Mouse (Mus musculus) limb, embryonic 11.5 days (tissue): ENCODE data around the gene 4932415D10Rik. TPM values are rescaled to one million over a fixed set of nuclear protein-coding genes. Genes with fewer than 3 reads are reported as not detected.
A peak's percentile ranks its signal among the peaks of the same experiment; 100 is the strongest.

Experiments
- ATAC-seq: fragments of 200-750 bp; cut with Nextera tagmentation; 2 replicates; pipeline ENCODE4 v1.8.0; 2017; ENCODE audit warnings: low read depth; ENCODE audit not compliant: insufficient number of reproducible peaks, low FRiP score, low TSS enrichment
- DNase-seq: peaks from one replicate; pipeline ENCODE4 v3.0.0-alpha.2; 2015; ENCODE audit warnings: low spot score
- H3K27ac ChIP-seq: fragments of 300-500 bp; sonication (generic); replicated peaks from 2 replicates; pipeline ENCODE4 v1.5.1; 2014; ENCODE audit warnings: low read depth, mild to moderate bottlenecking, low read length
- H3K27me3 ChIP-seq: fragments of 300-500 bp; sonication (generic); 2 replicates; pipeline ENCODE4 v1.6.1; 2014; ENCODE audit warnings: mild to moderate bottlenecking, low read length, mixed read lengths; ENCODE audit not compliant: control insufficient read depth, insufficient read depth
- H3K36me3 ChIP-seq: fragments of 300-500 bp; sonication (generic); 2 replicates; pipeline ENCODE4 v1.6.1; 2014; ENCODE audit warnings: mild to moderate bottlenecking, low read length, moderate library complexity, mixed read lengths; ENCODE audit not compliant: control insufficient read depth, insufficient read depth
- H3K4me1 ChIP-seq: fragments of 300-500 bp; sonication (generic); 2 replicates; pipeline ENCODE4 v1.6.1; 2014; ENCODE audit warnings: low read length, mixed read lengths; ENCODE audit not compliant: control insufficient read depth, insufficient read depth
- H3K4me2 ChIP-seq: fragments of 300-500 bp; sonication (generic); 2 replicates; pipeline ENCODE4 v1.6.1; 2014; ENCODE audit warnings: low read depth, mild to moderate bottlenecking, moderate library complexity; ENCODE audit not compliant: severe bottlenecking
- H3K4me3 ChIP-seq: fragments of 300-500 bp; sonication (generic); 2 replicates; pipeline ENCODE4 v1.5.1; 2014; ENCODE audit warnings: low read depth, low read length
- H3K9ac ChIP-seq: fragments of 300-500 bp; sonication (generic); 2 replicates; pipeline ENCODE4 v1.6.1; 2014; ENCODE audit warnings: mild to moderate bottlenecking, low read length
- H3K9me3 ChIP-seq: fragments of 300-500 bp; sonication (generic); 2 replicates; pipeline ENCODE4 v1.6.1; 2016; ENCODE audit warnings: low read length; ENCODE audit not compliant: control insufficient read depth
- WGBS: fragments of 180-500 bp; shearing (Covaris S2); extraction: QIAGEN DNeasy Blood & Tissue Kit; methylation state at CpG from one replicate; pipeline ENCODE4 v1.1.7; 2014; 5-methylcytosine and 5-hydroxymethylcytosine counted together
- polyA plus RNA-seq: library from polyadenylated mRNA; unstranded; fragments of >200 nt; fragmentation: Nextera tagmentation; extraction: Ambion mirVana; gene quantifications from 2 replicates; pipeline ENCODE4 v1.2.1, GENCODE M21; 2014

Gene 4932415D10Rik
- polyA plus RNA-seq = not detected in 2 replicates

- WGBS = 90% methylated on average over 1 of the region's 1 CpGs
- DNase-seq (no peak), ATAC-seq (no peak)
- no peak within 1 kb of the TSS for H3K4me2 ChIP-seq
- no peak within 1 kb of the TSS for H3K4me3 ChIP-seq
- H3K27me3 ChIP-seq = no peaks in the 10 kb centered on the region
- no peaks in the 10 kb centered on the region for H3K9me3 ChIP-seq
- H3K9ac ChIP-seq = no peak within 1 kb of the TSS
- H3K36me3 ChIP-seq = no peaks in the 10 kb centered on the region
- no peak within 1 kb of the TSS for H3K27ac ChIP-seq
- no peaks in the 10 kb centered on the region for H3K4me1 ChIP-seq
These were observed at the start of gene 4932415D10Rik for GRCm38 (mm10) chr10:82316482-82316881. TSS of gene 4932415D10Rik (minus strand) at chr10:82316582.

- H3K9ac ChIP-seq = no peak overlapping the region
- no peak overlapping the region for H3K4me3 ChIP-seq
- H3K4me1 ChIP-seq = no peaks in the 10 kb centered on the region
- no peak for DNase-seq
- 90% methylated on average over 9 of the region's 9 CpGs for WGBS
- no peak overlapping the region for H3K4me2 ChIP-seq
- H3K36me3 ChIP-seq = no peaks in the 10 kb centered on the region
- no peak overlapping the region for H3K27ac ChIP-seq
- H3K27me3 ChIP-seq = no peaks in the 10 kb centered on the region
- no peak for ATAC-seq
- peaks cover 9% of the 10 kb centered on the region for H3K9me3 ChIP-seq
These were observed 45.5 kb upstream of the 4932415D10Rik start for GRCm38 (mm10) chr10:82361911-82362310.

- Histone ChIP-seq H3K4me1 (no peaks in the 10 kb centered on the region), H3K4me3 (no peak overlapping the region), H3K27ac (no peak overlapping the region), H3K36me3 (no peaks in the 10 kb centered on the region), H3K27me3 (no peaks in the 10 kb centered on the region), H3K9ac (no peak overlapping the region), H3K4me2 (no peak overlapping the region), H3K9me3 (no peaks in the 10 kb centered on the region; the same call in 1 of the 2 replicates)
- DNase-seq (no peak), ATAC-seq (no peak)
- WGBS = 95% methylated on average over 4 of the region's 4 CpGs
These were observed 39.0 kb upstream of the 4932415D10Rik start for GRCm38 (mm10) chr10:82355401-82355800.

- Histone ChIP-seq H3K4me2 (peak within 1 kb of the TSS; percentile 50), H3K4me1 (no peaks in the 10 kb centered on the region), H3K27ac (peak within 1 kb of the TSS; percentile 78), H3K4me3 (peak within 1 kb of the TSS; percentile 57), H3K9me3 (no peaks in the 10 kb centered on the region; the same call in 1 of the 2 replicates), H3K27me3 (no peaks in the 10 kb centered on the region), H3K9ac (peak within 1 kb of the TSS; percentile 81), H3K36me3 (no peaks in the 10 kb centered on the region)
- WGBS = 4% methylated on average over 34 of the region's 34 CpGs
- peak; percentile 86 for DNase-seq
- peak; percentile 99 for ATAC-seq
These were observed 38.0 kb upstream of the 4932415D10Rik start, which contains the start of gene Gm4924 for GRCm38 (mm10) chr10:82354083-82355010. TSS of gene Gm4924 (plus strand) at chr10:82354255.

- DNase-seq (no peak), ATAC-seq (no peak)
- no peaks in the 10 kb centered on the region for H3K9me3 ChIP-seq
- no peaks in the 10 kb centered on the region for H3K36me3 ChIP-seq
- H3K27ac ChIP-seq = no peak overlapping the region
- H3K4me2 ChIP-seq = no peak overlapping the region
- no peak overlapping the region for H3K4me3 ChIP-seq
- WGBS = 90% methylated on average over 5 of the region's 5 CpGs
- H3K9ac ChIP-seq = no peak overlapping the region
- H3K4me1 ChIP-seq = no peaks in the 10 kb centered on the region
- no peaks in the 10 kb centered on the region for H3K27me3 ChIP-seq
These were observed 13.4 kb upstream of the 4932415D10Rik start for GRCm38 (mm10) chr10:82329826-82330225.

GRCm38 (mm10) chr10:82320134-82320533 lies 3.8 kb upstream of the 4932415D10Rik start:
- no peak overlapping the region for H3K4me2 ChIP-seq
- ATAC-seq (no peak), DNase-seq (no peak)
- no peaks in the 10 kb centered on the region for H3K36me3 ChIP-seq
- no peaks in the 10 kb centered on the region for H3K27me3 ChIP-seq
- WGBS = 75% methylated on average over 3 of the region's 3 CpGs
- H3K9me3 ChIP-seq = no peaks in the 10 kb centered on the region
- H3K27ac ChIP-seq = no peak overlapping the region
- H3K9ac ChIP-seq = no peak overlapping the region
- no peaks in the 10 kb centered on the region for H3K4me1 ChIP-seq
- H3K4me3 ChIP-seq = no peak overlapping the region

GRCm38 (mm10) chr10:82296440-82296839 lies 19.9 kb downstream of the 4932415D10Rik start:
- no peak for DNase-seq
- H3K4me2 ChIP-seq = no peak overlapping the region

GRCm38 (mm10) chr10:82257331-82257730 lies 59.1 kb downstream of the 4932415D10Rik start:
- no peaks in the 10 kb centered on the region for H3K4me1 ChIP-seq
- DNase-seq (no peak), ATAC-seq (no peak)
- H3K27ac ChIP-seq = no peak overlapping the region
- H3K4me2 ChIP-seq = no peak overlapping the region
- no peak overlapping the region for H3K4me3 ChIP-seq
- no peaks in the 10 kb centered on the region for H3K27me3 ChIP-seq
- WGBS = 80% methylated on average over 2 of the region's 2 CpGs
- H3K9ac ChIP-seq = no peak overlapping the region
- H3K9me3 ChIP-seq = no peaks in the 10 kb centered on the region
- no peaks in the 10 kb centered on the region for H3K36me3 ChIP-seq

More at GRCm38 (mm10) chr10:82296440-82296839, 19.9 kb downstream of the 4932415D10Rik start:
- H3K27ac ChIP-seq = no peak overlapping the region
- no peaks in the 10 kb centered on the region for H3K36me3 ChIP-seq
- no peak for ATAC-seq
- no peak overlapping the region for H3K9ac ChIP-seq
- no peaks in the 10 kb centered on the region for H3K4me1 ChIP-seq
- H3K27me3 ChIP-seq = no peaks in the 10 kb centered on the region
- no peak overlapping the region for H3K4me3 ChIP-seq
- no peaks in the 10 kb centered on the region for H3K9me3 ChIP-seq
- WGBS = 53% methylated on average over 2 of the region's 2 CpGs
